Mouse (Mus musculus): ENCODE measurements around the gene Gm10642. TPM values are rescaled to one million over a fixed set of nuclear protein-coding genes. Genes with fewer than 3 reads are reported as not detected.
A peak's percentile ranks its signal among the peaks of the same experiment; 100 is the strongest.

Gm10642 gene
- polyA plus RNA-seq, 1 experiment from 2014 or later, result 0.37 TPM

- H3K4me1 ChIP-seq (ENCODE audit: control insufficient read depth, insufficient read depth, low read length), result no peaks in the 10 kb centered on the region
- H3K9ac ChIP-seq (ENCODE audit: low read length), result no peak overlapping the region
- no peaks in the 10 kb centered on the region for H3K36me3 ChIP-seq (ENCODE audit: control insufficient read depth, insufficient read depth, low read length)
- no peak overlapping the region for H3K4me3 ChIP-seq (ENCODE audit: low read depth, low read length)
- no peaks in the 10 kb centered on the region for H3K27me3 ChIP-seq (ENCODE audit: control insufficient read depth, insufficient read depth, low read length)
- H3K4me2 ChIP-seq (ENCODE audit: low read depth), result no peak overlapping the region
- no peak for DNase-seq (ENCODE audit: low spot score)
- H3K9me3 ChIP-seq (ENCODE audit: control insufficient read depth, low read length), result no peaks in the 10 kb centered on the region
- H3K27ac ChIP-seq (ENCODE audit: low read depth, low read length), result no peak overlapping the region
- no peak for ATAC-seq (ENCODE audit: insufficient read depth, low FRiP score, low TSS enrichment)
These were observed 12.0 kb downstream of the Gm10642 start for GRCm38 (mm10) chr9:70668048-70668447.

- WGBS, result 76% methylated on average over 2 of the region's 2 CpGs
- H3K4me1 ChIP-seq (ENCODE audit: control insufficient read depth, insufficient read depth, low read length), result no peaks in the 10 kb centered on the region
- H3K36me3 ChIP-seq (ENCODE audit: control insufficient read depth, insufficient read depth, low read length), result no peaks in the 10 kb centered on the region
- no peak for DNase-seq (ENCODE audit: low spot score)
- H3K27ac ChIP-seq (ENCODE audit: low read depth, low read length), result no peak overlapping the region
- ATAC-seq (ENCODE audit: insufficient read depth, low FRiP score, low TSS enrichment), result no peak
- H3K27me3 ChIP-seq (ENCODE audit: control insufficient read depth, insufficient read depth, low read length), result no peaks in the 10 kb centered on the region
- H3K4me2 ChIP-seq (ENCODE audit: low read depth), result no peak overlapping the region
- no peak overlapping the region for H3K9ac ChIP-seq (ENCODE audit: low read length)
- no peaks in the 10 kb centered on the region for H3K9me3 ChIP-seq (ENCODE audit: control insufficient read depth, low read length)
- H3K4me3 ChIP-seq (ENCODE audit: low read depth, low read length), result no peak overlapping the region
These were observed 13.1 kb downstream of the Gm10642 start for GRCm38 (mm10) chr9:70669197-70669596.

- Histone ChIP-seq H3K9me3 (ENCODE audit: control insufficient read depth, low read length) (no peaks in the 10 kb centered on the region), H3K36me3 (ENCODE audit: control insufficient read depth, insufficient read depth, low read length) (no peaks in the 10 kb centered on the region), H3K9ac (ENCODE audit: low read length) (no peak overlapping the region), H3K27me3 (ENCODE audit: control insufficient read depth, insufficient read depth, low read length) (no peaks in the 10 kb centered on the region), H3K4me1 (ENCODE audit: control insufficient read depth, insufficient read depth, low read length) (no peaks in the 10 kb centered on the region), H3K4me3 (ENCODE audit: low read depth, low read length) (no peak overlapping the region), H3K27ac (ENCODE audit: low read depth, low read length) (no peak overlapping the region), H3K4me2 (ENCODE audit: low read depth) (no peak overlapping the region)
- no peak for DNase-seq (ENCODE audit: low spot score)
- 92% methylated on average over 6 of the region's 6 CpGs for WGBS
- ATAC-seq (ENCODE audit: insufficient read depth, low FRiP score, low TSS enrichment), result no peak
These were observed 14.3 kb downstream of the Gm10642 start for GRCm38 (mm10) chr9:70670381-70670780.

GRCm38 (mm10) chr9:70671278-70671677 lies 15.2 kb downstream of the Gm10642 start:
- H3K4me3 ChIP-seq (ENCODE audit: low read depth, low read length), result no peak overlapping the region
- no peaks in the 10 kb centered on the region for H3K27me3 ChIP-seq (ENCODE audit: control insufficient read depth, insufficient read depth, low read length)
- DNase-seq (ENCODE audit: low spot score) (no peak), ATAC-seq (ENCODE audit: insufficient read depth, low FRiP score, low TSS enrichment) (no peak)
- no peaks in the 10 kb centered on the region for H3K9me3 ChIP-seq (ENCODE audit: control insufficient read depth, low read length)
- H3K36me3 ChIP-seq (ENCODE audit: control insufficient read depth, insufficient read depth, low read length), result no peaks in the 10 kb centered on the region
- no peak overlapping the region for H3K4me2 ChIP-seq (ENCODE audit: low read depth)
- H3K4me1 ChIP-seq (ENCODE audit: control insufficient read depth, insufficient read depth, low read length), result no peaks in the 10 kb centered on the region
- WGBS, result 70% methylated on average over 6 of the region's 6 CpGs
- H3K27ac ChIP-seq (ENCODE audit: low read depth, low read length), result no peak overlapping the region
- H3K9ac ChIP-seq (ENCODE audit: low read length), result no peak overlapping the region

DNA sequence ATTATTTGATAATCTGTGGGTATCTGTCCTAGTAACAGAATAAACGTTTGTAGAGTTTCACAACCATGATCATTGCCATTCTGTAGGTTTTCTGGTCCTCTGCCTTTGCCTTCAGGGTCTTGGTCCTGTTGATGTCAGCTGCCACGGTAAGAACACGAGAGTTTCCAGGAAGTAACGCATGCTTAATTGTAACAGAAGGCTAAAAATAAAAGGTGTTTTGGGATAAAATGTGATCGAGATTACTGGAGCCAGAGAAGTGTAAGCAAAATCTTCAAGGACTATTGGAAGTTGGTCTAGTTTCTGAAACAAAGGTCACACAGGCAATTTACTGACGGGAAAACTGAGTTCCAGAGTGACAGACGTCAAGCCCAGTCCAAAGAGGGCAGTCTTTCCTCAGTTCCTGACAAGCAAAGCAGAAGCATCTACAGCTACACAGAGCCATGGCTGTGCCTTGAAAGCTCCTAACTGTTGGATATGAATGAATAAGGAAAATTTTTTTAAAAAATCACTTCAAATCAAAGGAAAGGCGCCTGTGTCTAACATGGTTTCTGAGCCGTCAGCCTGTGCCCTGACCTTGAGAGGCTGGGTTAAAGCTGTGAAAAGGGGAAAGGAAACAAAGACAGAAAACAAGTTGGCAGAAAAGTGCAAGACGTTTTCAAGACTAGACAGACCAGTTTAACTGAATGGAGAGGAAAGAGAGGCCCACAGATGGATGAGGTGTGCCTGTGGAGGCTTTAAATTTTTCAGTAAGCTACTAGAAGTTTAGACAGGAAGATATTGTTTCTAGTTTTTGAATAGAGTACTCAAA lies 15.9 kb downstream of the Gm10642 start:
- Histone ChIP-seq H3K36me3 (ENCODE audit: control insufficient read depth, insufficient read depth, low read length) (no peaks in the 10 kb centered on the region), H3K27me3 (ENCODE audit: control insufficient read depth, insufficient read depth, low read length) (no peaks in the 10 kb centered on the region), H3K4me1 (ENCODE audit: control insufficient read depth, insufficient read depth, low read length) (no peaks in the 10 kb centered on the region), H3K9ac (ENCODE audit: low read length) (no peak overlapping the region), H3K4me3 (ENCODE audit: low read depth, low read length) (no peak overlapping the region), H3K9me3 (ENCODE audit: control insufficient read depth, low read length) (no peaks in the 10 kb centered on the region), H3K27ac (ENCODE audit: low read depth, low read length) (no peak overlapping the region), H3K4me2 (ENCODE audit: low read depth) (no peak overlapping the region)
- DNase-seq (ENCODE audit: low spot score) (no peak), ATAC-seq (ENCODE audit: insufficient read depth, low FRiP score, low TSS enrichment) (no peak)
- 63% methylated on average over 10 of the region's 10 CpGs for WGBS

- H3K9ac ChIP-seq (ENCODE audit: low read length), result no peak overlapping the region
- H3K4me3 ChIP-seq (ENCODE audit: low read depth, low read length), result no peak overlapping the region
- H3K9me3 ChIP-seq (ENCODE audit: control insufficient read depth, low read length), result no peaks in the 10 kb centered on the region
- DNase-seq (ENCODE audit: low spot score), result no peak
- H3K27ac ChIP-seq (ENCODE audit: low read depth, low read length), result no peak overlapping the region
- H3K27me3 ChIP-seq (ENCODE audit: control insufficient read depth, insufficient read depth, low read length), result no peaks in the 10 kb centered on the region
- H3K4me1 ChIP-seq (ENCODE audit: control insufficient read depth, insufficient read depth, low read length), result no peaks in the 10 kb centered on the region
- ATAC-seq (ENCODE audit: insufficient read depth, low FRiP score, low TSS enrichment), result no peak
- no peak overlapping the region for H3K4me2 ChIP-seq (ENCODE audit: low read depth)
- H3K36me3 ChIP-seq (ENCODE audit: control insufficient read depth, insufficient read depth, low read length), result no peaks in the 10 kb centered on the region
- 80% methylated on average over 4 of the region's 4 CpGs for WGBS
These were observed 17.6 kb downstream of the Gm10642 start for GRCm38 (mm10) chr9:70673656-70674055.

- Histone ChIP-seq H3K9ac (ENCODE audit: low read length) (no peak overlapping the region), H3K4me3 (ENCODE audit: low read depth, low read length) (no peak overlapping the region), H3K4me1 (ENCODE audit: control insufficient read depth, insufficient read depth, low read length) (no peaks in the 10 kb centered on the region), H3K9me3 (ENCODE audit: control insufficient read depth, low read length) (no peaks in the 10 kb centered on the region), H3K4me2 (ENCODE audit: low read depth) (no peak overlapping the region), H3K36me3 (ENCODE audit: control insufficient read depth, insufficient read depth, low read length) (no peaks in the 10 kb centered on the region), H3K27me3 (ENCODE audit: control insufficient read depth, insufficient read depth, low read length) (no peaks in the 10 kb centered on the region), H3K27ac (ENCODE audit: low read depth, low read length) (no peak overlapping the region)
- ATAC-seq (ENCODE audit: insufficient read depth, low FRiP score, low TSS enrichment), result no peak
- DNase-seq (ENCODE audit: low spot score), result no peak
- WGBS, result 77% methylated on average over 4 of the region's 4 CpGs
These were observed 19.1 kb downstream of the Gm10642 start for GRCm38 (mm10) chr9:70675117-70675516.

GRCm38 (mm10) chr9:70675961-70676360 lies 19.9 kb downstream of the Gm10642 start:
- no peak for DNase-seq (ENCODE audit: low spot score)
- H3K4me3 ChIP-seq (ENCODE audit: low read depth, low read length), result no peak overlapping the region
- no peaks in the 10 kb centered on the region for H3K4me1 ChIP-seq (ENCODE audit: control insufficient read depth, insufficient read depth, low read length)
- ATAC-seq (ENCODE audit: insufficient read depth, low FRiP score, low TSS enrichment), result no peak
- H3K27ac ChIP-seq (ENCODE audit: low read depth, low read length), result no peak overlapping the region
- no peaks in the 10 kb centered on the region for H3K27me3 ChIP-seq (ENCODE audit: control insufficient read depth, insufficient read depth, low read length)
- no peaks in the 10 kb centered on the region for H3K9me3 ChIP-seq (ENCODE audit: control insufficient read depth, low read length)
- WGBS, result 89% methylated on average over 5 of the region's 5 CpGs
- H3K36me3 ChIP-seq (ENCODE audit: control insufficient read depth, insufficient read depth, low read length), result no peaks in the 10 kb centered on the region
- H3K9ac ChIP-seq (ENCODE audit: low read length), result no peak overlapping the region
- no peak overlapping the region for H3K4me2 ChIP-seq (ENCODE audit: low read depth)

GRCm38 (mm10) chr9:70678682-70679131 lies 22.7 kb downstream of the Gm10642 start, which contains the start of gene Adam10:
Gene Adam10, plus strand, starts transcription at chr9:70678997.
- peak; percentile 100 for DNase-seq (ENCODE audit: low spot score)
- WGBS, result under 1% methylated on average over 42 of the region's 48 CpGs
- H3K4me3 ChIP-seq (ENCODE audit: low read depth, low read length), result peak within 1 kb of the TSS; percentile 93

More at GRCm38 (mm10) chr9:70678682-70679131, 22.7 kb downstream of the Gm10642 start, which contains the start of gene Adam10:
- no peaks in the 10 kb centered on the region for H3K27me3 ChIP-seq (ENCODE audit: control insufficient read depth, insufficient read depth, low read length)
- H3K27ac ChIP-seq (ENCODE audit: low read depth, low read length), result peak within 1 kb of the TSS; percentile 98
- H3K9ac ChIP-seq (ENCODE audit: low read length), result peak within 1 kb of the TSS; percentile 97
- peaks cover 7% of the 10 kb centered on the region for H3K4me1 ChIP-seq (ENCODE audit: control insufficient read depth, insufficient read depth, low read length)
- H3K36me3 ChIP-seq (ENCODE audit: control insufficient read depth, insufficient read depth, low read length), result no peaks in the 10 kb centered on the region
- no peaks in the 10 kb centered on the region for H3K9me3 ChIP-seq (ENCODE audit: control insufficient read depth, low read length)
- peak within 1 kb of the TSS; percentile 65 for H3K4me2 ChIP-seq (ENCODE audit: low read depth)
- peak; percentile 99 for ATAC-seq (ENCODE audit: insufficient read depth, low FRiP score, low TSS enrichment)

Data from neural tube, embryonic 11.5 days (tissue).